Mouse (Mus musculus): ENCODE results near the gene Bcas2. TPM values are rescaled to one million over a fixed set of nuclear protein-coding genes. Genes with fewer than 3 reads are reported as not detected.
"Not testable (repeated sequence)": the region's sequence is repeated elsewhere in the genome, so short reads cannot be mapped to it uniquely, and the experiment has no call there.

Gene Bcas2
- 10 to 100 TPM; 63.9 to 65.8 TPM for total RNA-seq (2021)
- long read RNA-seq, transcript Bcas2-201 (7 exons, 1,467 nt) = major isoform, 56 of 82 reads
- long read RNA-seq, partial matches to known transcripts = 6 of 82 reads
- long read RNA-seq, other reads (novel, unspliced or antisense) = 10 of 82 reads

GRCm38 (mm10) chr3:103171505-103172267, at the start of gene Bcas2:
Bcas2 (plus strand) TSS chr3:103171655.
- peak; percentile 96 to 99 for DNase-seq (ENCODE audit: low spot score in 2 of 2)

GRCm38 (mm10) chr3:103123636-103124035, 47.8 kb upstream of the Bcas2 start:
- DNase-seq (ENCODE audit: low spot score in 2 of 2) = no peak

GRCm38 (mm10) chr3:103126138-103126537, 45.3 kb upstream of the Bcas2 start:
- no peak for DNase-seq (ENCODE audit: low spot score in 2 of 2)

- no peak for DNase-seq (ENCODE audit: low spot score in 2 of 2)
These were observed 44.3 kb upstream of the Bcas2 start for GRCm38 (mm10) chr3:103127177-103127576.

GRCm38 (mm10) chr3:103127721-103128120, 43.7 kb upstream of the Bcas2 start:
- no peak for DNase-seq (ENCODE audit: low spot score in 2 of 2)

- no peak for DNase-seq (ENCODE audit: low spot score in 2 of 2)
These were observed 43.2 kb upstream of the Bcas2 start for GRCm38 (mm10) chr3:103128251-103128650.

GRCm38 (mm10) chr3:103129367-103130159, 41.9 kb upstream of the Bcas2 start:
- DNase-seq (ENCODE audit: low spot score in 2 of 2) = no peak

GRCm38 (mm10) chr3:103130236-103130751, 41.2 kb upstream of the Bcas2 start:
- peak; percentile 7 to 17 for DNase-seq (ENCODE audit: low spot score in 2 of 2)

- no peak for DNase-seq (ENCODE audit: low spot score in 2 of 2)
These were observed 38.4 kb upstream of the Bcas2 start for GRCm38 (mm10) chr3:103133098-103133497.

GRCm38 (mm10) chr3:103136414-103137077, 34.9 kb upstream of the Bcas2 start:
- no peak for DNase-seq (ENCODE audit: low spot score in 2 of 2)

- no peak for DNase-seq (ENCODE audit: low spot score in 2 of 2)
These were observed 32.4 kb upstream of the Bcas2 start for GRCm38 (mm10) chr3:103139047-103139446.

GRCm38 (mm10) chr3:103140095-103140838, 31.2 kb upstream of the Bcas2 start:
- not testable (repeated sequence) for DNase-seq (ENCODE audit: low spot score in 2 of 2)

- DNase-seq (ENCODE audit: low spot score in 2 of 2) = no peak
These were observed 30.2 kb upstream of the Bcas2 start for GRCm38 (mm10) chr3:103141287-103141686.

GRCm38 (mm10) chr3:103142366-103142765, 29.1 kb upstream of the Bcas2 start:
- no peak for DNase-seq (ENCODE audit: low spot score in 2 of 2)

GRCm38 (mm10) chr3:103145336-103145735, 26.1 kb upstream of the Bcas2 start:
- DNase-seq (ENCODE audit: low spot score in 2 of 2) = no peak

GRCm38 (mm10) chr3:103145791-103146190, 25.7 kb upstream of the Bcas2 start:
- no peak for DNase-seq (ENCODE audit: low spot score in 2 of 2)

GRCm38 (mm10) chr3:103146330-103147166, 24.9 kb upstream of the Bcas2 start:
- DNase-seq (ENCODE audit: low spot score in 2 of 2) = no peak

GRCm38 (mm10) chr3:103147775-103148174, 23.7 kb upstream of the Bcas2 start:
- DNase-seq (ENCODE audit: low spot score in 2 of 2) = no peak

GRCm38 (mm10) chr3:103148941-103149340, 22.5 kb upstream of the Bcas2 start:
- no peak for DNase-seq (ENCODE audit: low spot score in 2 of 2)

GRCm38 (mm10) chr3:103153761-103154160, 17.7 kb upstream of the Bcas2 start:
- DNase-seq (ENCODE audit: low spot score in 2 of 2) = no peak

Measured in layer of hippocampus, adult 18-20 months (tissue).